Mouse (Mus musculus) 3134 (cell line): ENCODE data around the gene Tmprss11b.
A peak's percentile ranks its signal among the peaks of the same experiment; 100 is the strongest.
"Not testable (repeated sequence)": the region's sequence is repeated elsewhere in the genome, so short reads cannot be mapped to it uniquely, and the experiment has no call there.

Experiments
- DNase-seq: peaks from one replicate; pipeline ENCODE4 v3.0.0-alpha.2; 2011; ENCODE audit warnings: low spot score; ENCODE audit not compliant: insufficient read length; ENCODE audit errors: extremely low read depth

The Tmprss11b gene

DNA sequence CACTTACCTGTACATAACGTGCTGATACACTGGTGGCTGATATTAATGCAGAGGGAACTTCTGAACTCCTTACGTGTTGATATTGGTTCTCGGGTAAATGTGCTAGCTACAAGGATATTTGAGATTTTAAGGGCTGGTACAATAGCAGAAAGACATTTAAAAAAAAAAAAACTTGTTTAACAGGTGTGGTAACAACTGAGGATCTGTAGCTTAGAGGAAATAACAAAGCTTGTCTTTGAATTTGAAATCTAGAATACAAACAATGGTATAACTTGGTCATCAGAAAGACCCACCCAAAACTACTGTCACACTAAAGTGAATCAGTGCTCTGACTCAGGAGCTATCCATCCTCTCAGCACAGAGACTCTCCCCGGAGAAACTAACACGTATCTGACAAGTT lies at the start of gene Tmprss11b:
Gene Tmprss11b, minus strand, starts transcription at position 101 of the 400 bp plus-strand sequence.
- DNase-seq, result no peak

DNA sequence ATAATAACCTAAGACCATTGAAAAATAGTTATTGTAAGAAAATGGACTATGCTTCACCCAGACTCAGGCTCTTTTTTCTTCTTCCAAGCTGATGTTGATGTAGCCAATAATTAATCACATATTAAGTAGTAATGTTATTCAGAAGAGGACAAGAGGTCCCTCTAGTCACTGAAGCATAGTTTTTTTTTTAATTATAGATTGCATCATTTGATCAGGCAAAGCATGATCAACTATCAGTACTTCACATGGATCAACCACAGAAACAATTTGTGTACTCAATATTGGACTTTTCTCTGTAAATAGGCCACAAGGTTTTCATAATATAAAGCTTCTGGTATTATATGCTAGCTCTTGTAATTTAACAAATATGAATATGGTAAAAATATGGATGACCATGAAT lies 48.9 kb upstream of the Tmprss11b start:
- no peak for DNase-seq

DNA sequence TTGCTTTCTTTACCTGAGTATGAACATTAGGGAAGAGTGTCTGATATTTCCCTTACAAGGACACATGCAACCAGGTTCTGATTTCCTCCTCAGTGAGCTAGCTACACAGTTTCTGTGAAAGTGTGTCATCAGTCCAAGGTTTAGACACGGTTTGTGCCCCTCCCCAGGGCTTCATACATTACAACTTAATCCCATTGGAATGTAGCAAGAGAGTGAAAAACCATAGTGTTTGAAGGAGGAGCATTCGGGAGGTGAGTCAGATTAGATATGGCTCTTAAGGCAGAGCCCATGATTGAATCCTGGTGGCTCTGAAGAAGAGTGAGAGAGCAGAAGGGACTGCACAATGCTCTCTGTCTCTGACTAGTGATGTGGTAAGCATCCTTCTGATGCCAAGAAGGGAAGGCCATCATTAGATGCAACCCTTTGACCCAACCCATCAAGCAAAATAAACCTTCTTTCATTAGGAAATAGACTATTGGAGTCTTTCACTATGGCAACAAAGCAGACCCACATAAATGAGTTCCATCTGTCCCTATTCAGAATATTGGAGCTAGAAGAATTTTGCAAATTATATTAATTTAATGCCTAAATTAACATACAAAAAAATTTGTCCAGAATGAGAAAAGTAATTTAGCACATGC lies 46.8 kb upstream of the Tmprss11b start:
- DNase-seq, result peak; percentile 7

DNA sequence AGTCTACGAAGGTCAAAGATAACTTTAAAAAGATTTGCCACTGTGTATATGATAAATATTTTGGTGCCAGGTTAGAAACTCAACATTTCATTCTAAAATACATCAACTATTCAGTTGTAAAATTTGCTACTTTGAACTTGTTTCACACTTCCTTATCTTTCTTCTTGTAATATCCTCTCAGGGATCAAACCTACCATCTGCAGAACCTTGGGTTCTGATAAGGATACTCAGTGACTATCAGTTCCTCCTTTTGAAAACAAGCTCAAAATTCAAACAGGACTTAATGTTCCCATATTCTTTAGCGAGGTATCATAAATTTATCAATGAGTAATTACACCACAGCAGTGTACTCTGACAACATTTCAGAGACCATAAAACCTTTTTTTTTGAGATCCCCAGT lies 38.8 kb upstream of the Tmprss11b start:
- no peak for DNase-seq

DNA sequence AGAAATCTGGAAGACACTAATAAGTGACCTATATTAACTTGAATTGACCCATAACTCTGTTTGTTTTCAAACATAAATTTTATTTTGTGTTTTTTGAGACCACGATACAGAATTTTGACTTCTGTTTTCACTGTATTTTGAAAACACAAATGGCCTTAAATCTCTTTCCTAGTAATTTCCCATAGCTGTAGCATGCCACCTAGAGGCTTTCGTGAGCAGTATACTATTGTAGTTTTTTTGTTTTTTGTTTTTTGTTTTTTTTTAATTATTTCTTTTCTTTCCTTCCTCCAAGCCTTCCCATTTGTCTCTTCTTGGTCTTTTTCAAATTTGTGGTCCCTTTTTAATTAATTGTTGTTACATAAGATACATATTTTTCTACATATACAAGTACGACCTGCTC lies 28.8 kb upstream of the Tmprss11b start:
- DNase-seq, result no peak

DNA sequence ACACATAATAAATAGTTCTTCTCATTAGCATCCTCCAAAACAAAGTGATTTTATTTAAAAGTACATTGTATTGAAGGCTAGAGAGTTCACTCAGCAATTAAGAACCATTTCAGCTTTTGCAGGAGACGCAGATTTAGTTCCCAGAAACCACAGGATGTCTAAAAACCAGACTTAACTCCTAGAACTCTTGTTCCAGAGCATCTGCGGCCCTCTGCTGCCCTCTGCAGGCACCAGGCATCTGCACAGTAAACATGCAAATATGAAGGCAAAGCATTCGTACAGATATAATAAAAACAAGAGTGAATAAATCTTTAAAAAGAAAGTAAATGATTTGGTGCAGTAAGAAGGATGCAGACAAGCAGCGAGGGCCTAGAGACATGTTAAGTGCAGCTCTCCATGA lies 8.5 kb upstream of the Tmprss11b start:
- peak; percentile 7 for DNase-seq

DNA sequence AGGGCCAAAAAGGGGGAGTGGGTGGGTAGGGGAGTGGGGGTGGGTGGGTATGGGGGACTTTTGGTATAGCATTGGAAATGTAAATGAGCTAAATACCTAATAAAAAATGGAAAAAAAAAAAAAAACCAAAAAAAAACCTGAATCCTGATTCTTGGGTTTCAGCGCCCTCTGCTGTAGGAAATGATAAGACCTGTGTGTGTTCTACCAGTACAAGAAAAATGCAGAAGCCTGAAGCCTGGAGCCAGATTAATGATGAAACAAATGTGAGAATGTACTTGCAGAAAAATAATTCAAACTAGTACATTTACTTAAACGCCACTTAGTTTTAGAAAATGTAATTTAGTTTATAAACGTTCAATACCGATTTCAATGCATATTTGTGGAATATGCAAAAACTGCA lies 27.0 kb downstream of the Tmprss11b start:
- DNase-seq, result not testable (repeated sequence)

DNA sequence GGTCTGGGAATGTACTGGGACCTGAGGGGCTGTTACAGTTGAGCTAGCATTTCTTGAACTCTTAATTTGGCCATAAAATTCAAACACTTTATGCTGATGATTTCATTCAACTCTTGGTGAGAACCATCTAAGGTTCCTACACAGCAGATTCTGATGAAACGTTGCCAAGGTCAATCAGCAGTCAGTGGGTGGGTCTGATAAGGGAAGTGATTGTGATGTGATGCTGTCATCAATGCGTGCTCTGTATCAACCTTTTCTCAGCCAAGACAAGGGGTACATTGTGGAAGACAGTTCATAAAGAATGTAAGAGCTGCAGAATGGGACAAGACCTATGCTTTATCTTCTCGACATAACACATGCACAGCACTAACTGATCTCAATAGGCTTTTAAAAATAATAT lies 35.4 kb downstream of the Tmprss11b start:
- DNase-seq, result no peak

DNA sequence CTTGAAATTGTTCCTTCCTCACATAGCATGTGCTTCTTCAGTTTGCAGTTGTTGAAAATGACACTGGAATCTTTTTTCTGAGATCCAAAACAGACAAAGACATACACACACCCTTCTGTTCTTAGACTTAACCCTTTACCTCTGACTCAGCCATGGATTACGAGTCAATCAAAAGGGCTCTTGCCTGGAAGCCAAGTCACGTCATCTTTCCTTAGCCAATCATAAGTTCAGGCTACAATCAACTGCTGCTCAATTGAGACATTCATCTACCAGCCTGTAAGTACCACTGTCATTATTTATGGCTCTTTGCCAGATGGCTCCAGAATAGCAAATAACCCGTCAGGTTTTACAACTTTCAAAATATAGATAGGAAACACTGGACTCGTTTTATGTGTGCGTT lies 43.8 kb downstream of the Tmprss11b start, which contains the start of gene Tmprss11f:
Gene Tmprss11f, minus strand, starts transcription at position 101 of the 400 bp plus-strand sequence.
- DNase-seq, result no peak

DNA sequence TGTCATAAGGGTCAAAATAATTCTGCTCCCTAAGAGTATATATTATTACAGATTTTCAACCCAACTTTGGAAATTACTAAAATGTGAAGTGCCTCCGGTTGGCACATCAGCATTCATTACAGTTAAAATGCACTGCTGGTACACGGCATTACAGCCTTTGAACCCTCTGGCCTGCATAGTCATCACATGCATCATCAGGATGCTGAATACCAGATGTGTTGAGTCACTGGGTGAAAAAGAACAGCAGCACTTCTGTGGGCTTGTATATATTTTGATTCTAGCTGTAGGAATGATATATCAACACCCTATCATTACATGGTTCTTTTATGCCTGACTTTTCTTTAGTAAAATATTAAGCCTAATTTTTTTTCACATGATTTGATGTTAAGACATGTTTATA lies 45.5 kb downstream of the Tmprss11b start:
- peak; percentile 43 for DNase-seq

DNA sequence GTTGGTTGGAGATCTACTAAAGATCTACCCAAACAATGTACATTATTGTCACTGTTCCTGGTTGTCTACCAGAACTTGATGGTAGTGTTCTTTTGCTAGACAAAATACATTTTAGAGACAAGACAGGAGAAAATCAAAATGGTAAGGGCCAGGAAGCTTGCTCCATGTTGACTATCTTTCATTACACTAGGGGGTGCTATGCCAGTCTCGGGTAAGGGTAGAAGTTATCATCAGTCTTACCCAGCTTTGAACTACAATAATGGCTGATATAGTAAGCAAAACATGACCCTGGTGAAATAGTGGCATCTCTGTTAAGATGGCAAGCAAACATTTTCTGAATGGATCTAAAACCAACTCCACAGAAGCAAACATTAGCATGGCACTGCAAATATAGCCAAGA lies 54.4 kb downstream of the Tmprss11b start:
- DNase-seq, result no peak
